Mouse (Mus musculus): ENCODE results near the gene Il23a.
A peak's percentile ranks its signal among the peaks of the same experiment; 100 is the strongest.
"Not testable (repeated sequence)": the region's sequence is repeated elsewhere in the genome, so short reads cannot be mapped to it uniquely, and the experiment has no call there.

The Il23a gene

DNA sequence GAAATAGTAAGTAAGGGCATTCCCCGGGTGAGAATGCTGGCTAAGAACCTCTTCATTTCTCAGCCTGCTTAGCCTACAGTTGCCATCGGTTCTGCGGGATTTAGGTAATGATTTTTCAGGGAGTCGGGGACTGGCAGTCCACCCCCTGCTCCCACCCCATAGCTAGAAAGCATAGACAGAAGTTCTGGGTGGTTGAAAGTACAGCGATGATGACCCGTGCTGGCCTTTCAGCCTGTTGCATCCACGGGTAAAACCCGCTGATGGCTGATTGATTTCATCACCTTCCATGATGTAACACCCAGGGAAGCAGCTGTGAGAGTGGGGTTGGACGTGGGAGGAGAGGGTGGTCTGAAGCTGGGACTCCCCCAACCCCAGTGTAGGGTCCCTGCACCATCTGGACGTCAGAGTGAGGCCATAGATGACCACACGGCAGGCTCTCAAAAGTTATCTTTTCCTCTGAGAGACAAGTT is at the start of gene Il23a:
Gene Il23a (minus strand): TSS at position 51 of the 470 bp plus-strand sequence.
- DNase-seq (ENCODE audit: extremely low read depth, low read depth, low spot score): no peak

DNA sequence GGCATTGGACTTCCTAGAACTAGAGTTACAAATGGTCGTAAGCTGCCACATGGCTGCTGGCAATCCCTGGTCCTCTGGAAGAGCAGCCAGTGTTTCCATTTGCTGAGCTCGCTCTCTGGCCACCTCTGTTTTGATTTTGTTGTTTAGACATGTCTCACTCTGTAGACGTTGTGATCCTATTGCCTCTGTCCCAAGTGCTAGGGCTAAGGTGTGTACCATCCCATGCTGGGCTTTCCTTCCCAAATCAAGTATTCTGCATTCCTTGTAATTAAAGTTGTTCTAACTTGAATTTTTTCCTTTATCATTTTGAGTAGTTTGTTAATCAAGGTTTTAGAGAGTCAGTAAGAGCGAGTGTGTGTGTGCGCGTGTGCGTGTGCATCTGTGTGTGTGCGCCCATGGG is 49.0 kb upstream of the Il23a start:
- no peak for DNase-seq (ENCODE audit: extremely low read depth, low read depth, low spot score)

DNA sequence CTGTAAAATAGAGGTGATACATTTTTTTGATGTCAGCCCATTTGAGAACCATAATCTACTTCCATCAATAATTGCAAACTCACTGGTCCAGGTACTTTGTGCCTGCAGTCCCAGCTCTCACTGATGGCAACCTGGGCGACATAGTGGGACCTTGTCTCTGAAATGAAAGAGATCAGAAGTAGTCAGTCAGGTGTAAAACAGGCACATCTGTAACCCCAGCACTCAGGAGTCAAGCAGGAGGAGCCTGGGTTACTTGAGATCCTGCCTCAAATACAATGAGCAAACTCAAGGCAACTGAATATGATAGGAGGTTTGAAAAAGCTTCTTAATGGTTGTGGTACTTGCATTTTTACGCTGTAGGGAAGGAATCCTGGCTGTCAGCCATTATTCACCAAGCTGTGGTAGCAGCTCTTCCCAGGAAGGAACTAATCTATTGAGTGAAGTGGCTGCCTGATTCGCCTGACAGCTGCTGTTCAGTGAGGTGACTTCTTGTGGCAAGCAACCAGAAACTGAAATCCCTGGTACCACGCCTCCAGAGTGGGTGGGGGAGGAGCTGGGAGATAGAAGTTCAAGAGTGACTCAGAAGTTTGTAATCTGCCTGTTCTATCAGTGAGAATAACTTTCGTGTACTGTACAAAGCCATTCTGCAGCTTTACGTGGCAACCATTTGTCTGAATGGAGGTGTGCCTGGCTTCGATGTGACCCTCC is 46.2 kb upstream of the Il23a start:
- DNase-seq (ENCODE audit: extremely low read depth, low read depth, low spot score): peak; percentile 88

DNA sequence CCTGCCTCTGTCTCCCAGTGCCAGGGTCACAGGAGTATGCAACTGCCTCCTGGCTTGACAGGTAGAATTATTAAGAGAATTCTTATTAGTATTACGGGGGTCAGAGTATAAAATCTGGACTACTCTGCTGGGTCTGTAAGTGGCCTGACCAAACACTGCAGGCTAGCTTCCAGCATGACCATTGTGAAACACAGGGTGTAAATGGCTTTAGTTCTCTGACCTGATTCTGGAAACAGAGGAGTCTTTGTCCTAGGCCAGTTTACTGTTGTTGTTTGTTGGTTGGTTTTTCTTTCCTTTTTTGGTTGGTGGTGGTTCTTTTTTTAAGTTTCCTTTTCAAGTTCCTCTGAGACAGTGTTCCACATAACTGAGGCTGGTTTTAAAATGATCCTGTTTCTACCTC is 44.9 kb upstream of the Il23a start:
- no peak for DNase-seq (ENCODE audit: extremely low read depth, low read depth, low spot score)

DNA sequence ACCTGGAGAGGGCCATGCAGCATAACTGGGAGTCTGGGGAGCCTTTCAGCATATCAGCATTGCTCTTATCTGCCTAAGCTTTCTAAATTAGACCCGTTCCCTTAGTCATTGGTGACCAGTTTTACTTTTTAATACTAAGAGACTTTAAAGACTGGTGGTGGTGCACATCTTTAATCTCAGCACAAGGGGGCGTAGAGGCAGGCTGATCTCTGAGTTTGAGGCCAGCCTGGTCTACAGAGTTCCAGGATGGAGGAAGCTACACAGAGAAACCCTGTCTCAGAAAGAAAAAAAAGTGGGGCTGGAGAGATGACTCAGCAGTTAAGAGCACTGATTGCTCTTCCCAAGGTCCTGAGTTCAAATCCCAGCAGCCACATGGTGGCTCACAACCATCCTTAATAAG is 41.7 kb upstream of the Il23a start:
- DNase-seq (ENCODE audit: extremely low read depth, low read depth, low spot score): no peak

DNA sequence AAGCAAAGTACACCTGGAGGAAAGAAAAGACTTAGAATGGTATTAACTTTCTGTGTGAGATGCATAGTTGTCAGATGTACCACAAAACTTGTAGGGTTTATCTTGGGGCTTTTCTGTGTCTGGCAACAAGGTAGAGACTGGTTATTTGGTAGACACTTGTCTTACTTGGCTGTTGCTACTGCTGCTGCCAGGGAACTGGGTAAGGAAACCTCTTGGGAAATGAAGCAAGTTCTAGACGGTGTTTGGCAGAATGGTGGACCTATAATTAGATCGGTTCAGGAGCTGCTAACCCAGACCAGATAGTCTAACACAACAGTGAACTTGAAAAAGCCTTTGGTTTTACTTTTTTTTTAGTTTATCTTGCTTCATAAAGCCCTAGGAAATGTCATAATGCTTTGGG is 40.4 kb upstream of the Il23a start:
- no peak for DNase-seq (ENCODE audit: extremely low read depth, low read depth, low spot score)

DNA sequence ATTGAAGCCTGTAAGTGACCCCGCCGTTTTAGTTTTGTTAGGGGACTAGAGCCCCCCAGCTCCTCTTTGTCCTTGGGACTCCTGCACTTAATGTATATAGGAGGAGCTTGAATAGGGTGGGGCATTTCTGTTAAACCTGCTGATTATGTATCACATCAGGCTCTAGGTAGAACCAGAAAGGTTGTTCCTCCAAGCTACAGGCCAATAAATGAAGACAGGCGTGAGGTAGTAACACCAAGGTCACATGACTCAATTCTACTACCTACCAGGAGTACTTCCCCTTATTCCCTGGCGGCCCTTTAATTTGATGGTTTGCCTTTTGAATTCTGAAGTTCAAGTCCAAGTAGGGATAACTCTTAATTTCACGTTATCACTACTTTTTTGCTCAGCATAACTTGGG is 39.9 kb upstream of the Il23a start:
- no peak for DNase-seq (ENCODE audit: extremely low read depth, low read depth, low spot score)

DNA sequence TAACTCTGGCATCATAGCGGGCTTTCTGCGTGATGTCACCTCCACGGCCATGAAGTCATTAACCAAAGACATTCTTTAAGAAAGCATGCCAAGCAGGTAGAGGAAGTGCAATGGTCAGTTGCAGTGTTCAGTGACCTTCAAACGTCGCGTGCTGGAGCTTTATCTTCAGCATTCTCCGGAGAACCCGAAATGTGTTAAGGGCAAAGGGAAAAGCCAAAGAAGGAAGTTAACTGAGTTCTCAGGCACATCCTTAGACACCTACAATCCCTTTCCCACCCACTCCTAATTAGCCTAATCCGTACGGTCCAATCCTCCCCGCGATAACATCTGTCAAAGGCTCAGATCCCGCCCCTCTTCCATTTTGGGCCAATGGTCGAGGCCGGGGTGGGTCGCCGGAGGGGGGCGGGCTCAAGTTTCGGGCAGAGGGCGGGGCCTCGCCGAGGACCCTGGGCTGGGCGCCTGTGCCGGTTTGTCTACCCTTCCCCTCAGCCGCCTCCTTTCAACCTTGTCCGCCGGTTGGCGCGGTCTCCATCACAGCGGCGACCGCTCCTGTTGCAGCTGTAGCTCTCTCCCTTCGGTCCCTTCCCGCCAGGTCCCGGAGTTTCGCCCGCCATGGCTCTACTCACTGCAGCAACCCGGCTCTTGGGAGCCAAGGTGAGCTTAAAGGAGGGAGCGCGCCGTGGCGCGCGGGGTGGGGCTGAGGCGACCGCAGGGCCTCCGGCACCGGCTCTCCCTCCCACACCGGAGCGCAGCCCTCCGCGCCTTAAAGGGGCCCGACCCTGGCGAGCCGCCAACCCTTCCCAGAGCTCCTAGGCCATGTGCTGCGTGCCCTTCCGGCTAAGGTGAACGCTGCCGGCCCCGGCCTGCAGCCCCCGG is 39.0 kb upstream of the Il23a start, which contains the start of gene Cs:
Gene Cs (plus strand): TSS at position 429 of the 876 bp plus-strand sequence.
- DNase-seq (ENCODE audit: extremely low read depth, low read depth, low spot score): peak; percentile 91

DNA sequence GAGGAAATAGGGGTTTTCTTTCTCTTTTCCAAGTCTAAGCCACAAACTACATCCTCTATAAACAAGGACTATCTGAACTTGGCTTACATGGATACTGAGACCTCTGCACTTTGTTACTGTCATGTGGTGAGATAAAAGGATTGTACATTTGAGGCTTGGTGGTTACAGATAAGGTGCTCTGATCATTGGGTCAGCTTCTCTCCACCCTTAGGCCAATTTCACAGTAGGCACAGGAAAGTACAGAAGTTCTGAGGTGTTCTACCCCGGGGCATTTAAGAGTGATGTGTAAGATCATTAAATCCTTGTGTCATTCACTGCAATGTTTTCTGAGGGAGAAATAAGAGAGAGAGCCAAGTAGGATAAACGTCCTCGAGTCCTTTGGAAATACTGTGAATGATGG is 38.0 kb upstream of the Il23a start:
- peak; percentile 81 for DNase-seq (ENCODE audit: extremely low read depth, low read depth, low spot score)

DNA sequence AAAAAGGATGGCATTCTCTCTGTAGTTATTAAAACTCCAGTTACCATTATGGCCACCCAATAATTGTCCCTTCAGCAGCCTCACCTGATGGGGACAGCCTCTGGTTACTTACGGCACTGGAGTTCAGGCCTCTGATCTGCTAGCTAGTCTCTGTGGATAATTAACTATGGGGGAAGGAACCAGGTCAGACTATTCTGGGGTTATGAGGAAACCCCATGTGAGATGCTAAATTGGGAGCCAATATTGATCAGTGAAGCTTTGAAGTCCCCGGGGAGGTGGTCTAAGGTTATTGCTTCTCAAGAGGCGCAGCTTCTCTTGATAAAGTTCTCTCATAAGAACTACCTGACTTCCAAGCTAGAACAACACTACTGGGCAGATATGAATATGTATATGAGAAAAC is 37.6 kb upstream of the Il23a start:
- DNase-seq (ENCODE audit: extremely low read depth, low read depth, low spot score): no peak

DNA sequence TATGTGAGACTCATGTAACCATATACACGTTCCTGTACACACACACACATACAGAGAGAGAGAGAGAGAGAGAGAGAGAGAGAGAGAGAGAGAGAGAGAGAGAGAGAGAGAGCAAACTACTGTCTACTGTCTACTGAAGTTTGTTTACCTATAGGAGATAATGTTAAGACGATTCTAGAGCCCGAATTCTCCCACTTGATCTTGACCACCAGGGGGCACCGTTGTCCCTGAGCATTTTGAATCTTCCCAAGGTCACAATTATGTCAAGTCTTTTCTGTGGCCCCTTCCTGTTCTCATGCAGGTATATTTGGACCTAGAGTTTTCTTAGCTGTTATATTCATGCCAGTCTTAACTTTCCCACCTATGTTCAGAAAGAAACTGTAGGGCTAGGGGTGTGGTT is 37.0 kb upstream of the Il23a start:
- DNase-seq (ENCODE audit: extremely low read depth, low read depth, low spot score): no peak

DNA sequence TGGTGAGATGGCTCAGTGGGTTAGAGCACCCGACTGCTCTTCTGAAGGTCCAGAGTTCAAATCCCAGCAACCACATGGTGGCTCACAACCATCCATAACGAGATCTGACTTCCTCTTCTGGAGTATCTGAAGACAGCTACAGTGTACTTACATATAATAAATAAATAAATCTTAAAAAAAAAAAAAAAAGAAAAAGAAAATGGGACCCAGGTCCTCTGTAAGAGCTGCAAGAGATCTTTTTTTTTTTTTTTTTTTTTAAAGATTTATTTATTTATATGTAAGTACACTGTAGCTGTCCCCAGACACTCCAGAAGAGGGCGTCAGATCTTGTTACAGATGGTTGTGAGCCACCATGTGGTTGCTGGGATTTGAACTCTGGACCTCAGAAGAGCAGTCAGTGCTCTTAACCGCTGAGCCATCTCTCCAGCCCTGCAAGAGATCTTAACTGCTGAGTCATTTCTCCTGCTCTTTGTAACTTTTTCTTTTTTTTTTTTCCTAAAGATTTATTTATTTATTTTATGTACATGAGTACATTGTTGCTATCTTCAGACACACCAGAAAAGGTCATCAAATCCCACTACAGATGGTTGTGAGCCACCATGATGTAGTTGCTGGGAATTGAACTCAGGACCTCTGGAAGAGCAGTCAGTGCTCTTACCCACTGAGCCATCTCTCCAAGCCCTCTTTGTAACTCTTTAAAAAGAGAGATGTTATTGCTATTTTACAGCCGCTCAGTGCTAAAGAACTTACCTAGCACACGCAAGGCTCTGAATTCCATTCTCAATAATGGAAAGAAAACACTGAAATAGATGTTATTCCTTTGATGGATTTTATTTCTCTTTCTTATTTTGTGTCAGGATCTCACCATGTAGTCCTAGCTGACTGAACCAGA is 34.1 kb upstream of the Il23a start:
- DNase-seq (ENCODE audit: extremely low read depth, low read depth, low spot score): not testable (repeated sequence)

DNA sequence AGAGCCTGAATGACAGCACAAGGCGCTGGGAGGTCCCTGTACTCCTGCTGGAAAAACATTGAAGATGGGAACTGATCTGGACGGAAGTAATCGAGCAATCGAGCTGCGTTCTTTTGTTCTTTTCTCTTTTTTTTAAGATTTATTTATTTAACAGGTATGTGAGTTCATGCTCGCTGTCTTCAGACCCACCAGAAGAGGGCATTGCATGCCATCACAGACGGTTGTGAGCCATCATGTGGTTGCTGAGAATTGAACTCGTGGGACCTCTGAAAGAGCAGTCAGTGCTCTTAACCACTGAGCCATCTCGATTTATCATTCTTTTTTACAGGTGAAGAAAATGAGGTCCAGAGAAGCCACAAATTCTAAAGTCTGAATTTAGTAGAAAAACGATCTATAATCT is 29.1 kb upstream of the Il23a start:
- DNase-seq (ENCODE audit: extremely low read depth, low read depth, low spot score): no peak

DNA sequence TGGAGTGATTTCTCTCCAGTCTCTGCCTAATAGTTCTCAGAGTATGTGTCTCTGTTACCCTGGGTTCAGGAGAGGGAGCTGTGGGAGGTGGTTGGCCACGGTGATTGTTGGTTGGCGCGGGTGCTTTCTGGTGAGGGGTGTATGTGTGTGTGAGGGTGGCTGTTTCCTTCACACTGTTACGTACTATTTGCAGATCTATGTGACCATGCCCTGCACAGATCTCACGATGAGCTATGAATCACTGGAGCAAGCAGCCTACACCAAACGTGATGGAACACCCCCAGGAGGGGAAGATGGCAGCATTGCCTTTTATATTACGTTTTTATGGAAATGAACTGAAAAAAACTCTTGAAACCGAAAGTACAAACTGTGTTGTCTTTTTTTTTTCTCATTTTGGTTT is 28.3 kb upstream of the Il23a start:
- DNase-seq (ENCODE audit: extremely low read depth, low read depth, low spot score): no peak

DNA sequence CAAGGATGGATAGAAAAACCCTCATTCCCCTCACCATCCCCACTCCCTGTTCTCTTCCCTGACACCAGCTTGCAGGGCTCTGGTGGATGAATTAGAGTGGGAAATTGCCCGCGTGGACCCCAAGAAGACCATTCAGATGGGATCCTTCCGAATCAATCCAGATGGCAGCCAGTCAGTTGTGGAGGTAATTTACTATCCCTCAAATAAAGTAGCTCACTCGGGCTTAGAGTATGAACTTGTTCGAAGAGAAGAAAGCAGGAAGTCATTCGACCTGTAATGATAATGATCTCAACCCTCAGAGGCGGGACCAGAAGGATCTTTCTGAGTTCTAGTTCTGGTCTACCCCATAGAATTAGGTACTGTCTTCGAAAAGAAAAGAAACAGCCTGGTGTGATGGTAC is 25.0 kb upstream of the Il23a start:
- no peak for DNase-seq (ENCODE audit: extremely low read depth, low read depth, low spot score)

DNA sequence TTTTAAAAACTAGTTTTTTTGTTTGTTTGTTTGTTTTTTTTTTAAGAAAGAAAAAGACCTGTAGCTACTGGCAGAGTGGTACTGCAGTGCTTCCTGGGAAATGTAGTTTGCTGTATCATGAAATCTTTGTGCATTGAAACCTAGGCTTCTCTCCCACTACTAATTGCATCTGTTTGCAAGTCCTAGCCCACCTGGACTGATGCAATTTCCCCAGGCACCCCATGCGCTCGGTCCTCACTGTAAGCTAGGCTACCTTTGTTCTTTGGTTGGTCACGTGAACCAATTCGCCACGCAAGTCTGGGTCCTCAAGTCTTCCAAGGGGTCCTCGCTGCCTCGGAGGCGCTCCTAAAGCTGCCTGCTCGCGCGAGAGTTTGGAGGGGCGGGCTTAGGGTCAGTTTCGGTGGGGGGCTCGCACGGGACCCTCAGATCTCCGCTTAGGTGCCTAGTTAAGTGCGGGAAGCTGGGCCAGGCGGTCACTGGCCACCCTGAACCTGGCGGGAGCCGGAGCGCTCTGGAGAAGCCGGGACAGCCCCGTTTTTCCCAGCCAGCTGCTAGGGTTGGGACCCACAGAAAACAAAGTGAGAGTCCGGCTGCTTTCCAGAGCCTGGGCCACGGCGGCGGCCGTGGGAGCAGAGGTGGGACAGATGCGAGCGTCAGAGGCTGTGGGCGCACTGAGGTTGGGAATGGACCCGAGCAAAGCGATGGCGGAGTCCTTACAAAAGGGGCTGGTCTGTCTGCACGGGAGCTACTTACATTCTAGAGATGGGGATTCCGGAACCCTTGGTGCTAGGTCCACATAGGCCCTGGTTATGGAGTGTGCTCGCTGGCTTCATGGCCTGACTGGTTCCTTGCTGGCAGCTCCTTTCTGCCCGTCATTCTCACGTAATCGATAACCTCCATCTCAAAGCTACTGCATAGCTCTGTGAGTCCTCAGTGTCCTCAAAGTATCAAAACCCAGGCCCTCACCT is 23.9 kb upstream of the Il23a start, which contains the start of gene Cnpy2:
Gene Cnpy2 (plus strand): TSS at position 319 of the 968 bp plus-strand sequence.
- DNase-seq (ENCODE audit: extremely low read depth, low read depth, low spot score): no peak

DNA sequence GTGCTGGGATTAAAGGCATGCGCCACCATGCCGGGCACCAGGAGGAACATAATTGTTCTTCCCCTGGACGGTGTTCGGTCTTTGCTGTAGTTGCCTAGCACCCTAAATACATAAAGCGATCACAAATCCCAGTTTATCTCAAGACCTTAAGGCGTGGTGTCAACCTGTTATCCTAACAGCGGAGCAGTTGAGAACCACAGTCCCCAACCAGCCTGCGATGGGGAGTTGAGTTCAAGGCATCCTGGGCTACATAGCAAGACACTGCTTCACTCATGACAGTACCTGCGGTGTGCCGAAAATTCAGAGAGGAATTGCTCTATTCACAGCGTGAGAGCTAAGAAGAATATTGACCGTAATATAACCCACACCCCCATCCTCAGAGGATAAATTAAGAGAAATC is 23.1 kb upstream of the Il23a start:
- DNase-seq (ENCODE audit: extremely low read depth, low read depth, low spot score): no peak

DNA sequence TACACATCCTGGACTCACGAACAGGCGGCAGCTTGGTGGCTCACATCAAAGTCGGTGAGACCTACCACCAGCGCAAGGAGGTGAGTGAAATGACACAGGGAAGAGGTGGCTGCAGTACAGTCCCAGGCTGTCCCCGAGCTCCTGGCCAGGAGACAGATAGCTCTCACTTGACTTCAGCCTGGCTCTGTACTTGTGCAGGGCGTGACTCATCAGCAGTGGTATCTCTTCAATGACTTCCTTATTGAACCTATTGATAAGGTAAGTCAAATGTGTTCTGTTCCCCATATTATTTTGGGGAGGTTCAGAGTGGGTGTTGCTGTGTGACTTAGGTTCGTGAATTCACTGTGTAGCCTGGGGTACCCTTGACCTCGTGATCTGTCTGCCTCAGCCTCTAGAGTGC is 17.0 kb upstream of the Il23a start:
- DNase-seq (ENCODE audit: extremely low read depth, low read depth, low spot score): no peak

DNA sequence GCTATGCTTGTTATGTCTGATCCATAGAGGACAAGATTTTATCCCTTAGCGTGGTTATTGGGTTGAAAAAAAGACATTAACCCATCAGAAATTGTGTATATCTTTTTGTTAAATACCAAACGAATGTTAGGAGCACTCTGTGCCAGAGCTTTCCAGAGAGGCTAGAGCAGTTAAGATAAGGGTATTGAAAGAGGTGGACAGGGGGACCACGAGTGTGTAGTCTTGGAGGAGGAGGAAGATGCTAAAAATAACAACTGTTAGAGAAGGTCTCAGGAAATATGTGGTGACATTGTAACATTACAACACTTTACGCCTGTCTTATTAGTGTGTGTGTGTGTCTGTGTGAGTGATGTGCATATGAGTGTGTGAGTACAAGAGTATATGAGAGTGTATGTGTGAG is 12.3 kb upstream of the Il23a start:
- no peak for DNase-seq (ENCODE audit: extremely low read depth, low read depth, low spot score)

DNA sequence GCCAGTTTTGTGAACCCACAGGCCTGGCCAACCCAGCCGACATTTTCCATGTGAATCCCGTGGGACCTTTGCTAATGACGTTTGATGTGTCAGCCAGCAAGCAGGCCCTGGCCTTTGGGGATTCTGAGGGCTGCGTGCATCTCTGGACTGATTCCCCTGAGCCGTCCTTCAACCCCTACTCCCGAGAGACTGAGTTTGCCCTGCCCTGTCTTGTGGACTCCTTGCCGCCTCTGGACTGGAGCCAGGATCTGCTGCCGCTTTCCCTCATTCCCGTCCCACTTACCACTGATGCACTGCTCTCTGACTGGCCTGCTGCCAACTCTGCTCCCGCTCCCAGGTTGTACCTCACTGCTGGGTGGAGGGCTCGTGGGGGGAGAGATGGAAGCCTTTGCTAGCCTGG is 11.6 kb upstream of the Il23a start:
- DNase-seq (ENCODE audit: extremely low read depth, low read depth, low spot score): no peak

Data from fat pad, adult 2 months (tissue).